Mouse (Mus musculus) B cell, adult 2 months (primary cell): Measurements from ENCODE around the gene Vldlr.

Experiments
- DNase-seq, 2 experiments: peaks; one replicate each; pipeline ENCODE4 v3.0.0; 2022

Vldlr gene

DNA sequence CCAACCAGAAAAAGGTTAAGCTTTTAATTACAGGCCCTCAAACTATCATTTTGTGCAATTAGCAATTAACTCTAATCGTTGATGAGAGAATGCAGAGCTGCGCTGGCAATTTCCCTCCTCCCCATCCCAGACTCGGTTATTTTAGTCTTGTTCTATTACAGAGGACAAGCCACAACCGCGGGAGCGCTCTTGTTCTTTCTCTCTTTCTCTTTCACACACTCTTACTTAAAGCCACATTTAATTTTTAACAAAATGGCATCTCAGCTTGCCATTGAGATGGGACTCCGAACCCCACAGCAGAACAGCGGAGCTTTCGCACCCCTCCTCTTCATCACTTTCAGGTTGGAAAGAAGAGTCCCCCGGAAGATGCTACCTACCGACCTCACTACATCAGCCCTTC is at the start of gene Vldlr:
Gene Vldlr, plus strand, starts transcription at position 167 of the 400 bp plus-strand sequence.
- no peak for DNase-seq

GRCm38 (mm10) chr19:27167601-27168319 is 48.5 kb upstream of the Vldlr start:
- no peak for DNase-seq

GRCm38 (mm10) chr19:27173836-27174235 is 42.4 kb upstream of the Vldlr start:
- DNase-seq: no peak

DNA sequence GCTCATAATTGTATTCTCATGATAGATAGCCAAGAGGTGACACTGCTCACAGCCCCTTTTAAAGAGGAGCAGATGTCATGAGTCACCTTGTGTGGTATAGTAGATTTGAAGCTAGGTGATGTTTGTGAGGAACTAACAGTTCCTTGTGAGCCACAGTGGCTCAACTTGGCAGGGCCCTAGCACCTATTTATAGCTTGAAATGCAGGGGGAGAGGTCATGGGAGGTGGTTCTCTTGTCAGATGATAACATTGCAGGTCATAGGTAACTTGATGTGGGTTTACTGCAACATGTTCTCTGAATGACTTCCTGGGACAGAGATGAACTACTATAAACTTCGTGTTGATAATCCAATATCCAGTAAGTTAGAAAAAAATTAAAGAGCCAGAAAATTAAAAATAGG is 40.7 kb upstream of the Vldlr start:
- DNase-seq: no peak

DNA sequence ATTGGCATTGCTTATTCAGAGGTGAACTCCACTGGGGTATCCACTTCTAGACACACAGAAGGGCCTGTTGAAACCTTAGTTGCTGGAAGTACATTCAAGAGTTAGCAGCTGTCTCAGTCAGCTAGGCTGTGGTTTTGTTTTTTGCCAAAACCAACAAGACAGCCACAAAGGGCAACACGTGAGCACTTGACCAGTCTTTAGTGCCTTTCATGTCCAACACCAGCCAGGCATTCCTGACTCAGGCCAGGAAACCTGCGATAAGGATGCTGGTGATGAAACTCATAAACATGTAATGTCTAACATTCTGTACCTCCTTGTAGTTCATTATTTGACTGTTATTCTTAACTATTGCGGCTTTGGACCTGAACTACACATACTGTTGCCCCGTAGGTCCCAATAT is 39.7 kb upstream of the Vldlr start:
- DNase-seq: no peak

DNA sequence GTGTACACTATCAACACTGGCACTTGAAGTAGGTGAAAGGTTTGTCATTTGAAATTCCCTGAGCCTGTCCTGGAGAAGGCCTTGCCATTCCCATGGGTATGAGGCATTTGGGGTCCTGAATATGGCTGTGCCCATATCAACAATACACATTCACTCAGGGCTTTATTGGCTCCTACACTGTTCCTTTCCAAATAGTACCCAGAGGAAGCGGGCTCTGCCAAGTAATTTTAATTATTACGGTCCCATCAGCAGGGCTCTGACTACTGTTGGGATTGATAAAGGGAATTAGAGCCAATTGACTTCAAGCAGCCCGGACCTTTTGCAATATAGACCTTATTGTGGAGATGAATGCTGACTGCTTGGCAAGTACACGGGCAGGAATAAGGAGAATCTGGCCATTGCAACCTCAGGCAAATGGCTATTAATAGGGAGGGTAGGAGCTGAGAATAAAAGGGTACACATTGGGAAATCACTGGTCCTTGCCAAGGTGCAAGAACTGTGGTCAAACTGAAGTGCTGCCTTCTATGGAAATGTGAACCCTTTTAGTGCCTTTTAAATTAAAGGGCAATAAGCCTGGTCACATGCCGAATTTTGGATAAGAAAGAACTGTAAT is 38.0 kb upstream of the Vldlr start:
- DNase-seq: no peak

DNA sequence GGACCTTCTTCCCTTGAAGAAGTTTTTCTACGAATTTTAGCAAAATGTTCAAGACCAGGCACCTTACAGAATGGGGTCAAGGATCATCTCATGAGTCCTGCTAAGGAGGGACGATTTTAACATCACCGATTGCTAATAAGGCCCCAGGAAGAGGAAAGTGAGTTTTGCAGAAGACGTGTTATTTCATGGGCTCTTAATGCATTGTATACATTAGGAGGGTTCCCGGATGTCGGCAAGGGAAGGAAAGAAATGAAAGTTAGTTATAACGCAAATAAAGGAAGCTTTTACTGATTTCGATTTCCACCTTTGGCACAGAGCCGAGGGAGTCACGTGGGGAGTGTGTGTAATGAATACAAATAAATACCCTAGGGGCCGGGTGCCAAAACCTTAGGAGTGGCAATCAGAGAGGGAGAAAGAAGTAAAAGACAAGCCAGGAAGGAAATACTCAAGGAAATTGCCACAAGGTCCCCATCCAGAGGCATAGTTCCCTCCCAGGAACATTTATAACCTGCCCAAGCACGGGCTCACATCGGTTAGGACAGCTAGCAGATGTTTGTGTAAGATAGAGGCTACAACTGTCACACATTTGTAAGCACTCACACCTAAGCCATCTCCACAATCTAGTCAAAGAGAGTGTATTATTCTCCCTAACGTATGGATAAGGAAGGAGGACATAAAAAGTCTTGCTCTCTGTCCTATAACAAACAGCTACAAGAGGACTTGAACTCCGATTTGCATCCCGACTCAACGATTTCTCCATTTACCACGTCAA is 35.7 kb upstream of the Vldlr start:
- no peak for DNase-seq

- no peak for DNase-seq
Observed at GRCm38 (mm10) chr19:27183511-27183910, 32.8 kb upstream of the Vldlr start.

DNA sequence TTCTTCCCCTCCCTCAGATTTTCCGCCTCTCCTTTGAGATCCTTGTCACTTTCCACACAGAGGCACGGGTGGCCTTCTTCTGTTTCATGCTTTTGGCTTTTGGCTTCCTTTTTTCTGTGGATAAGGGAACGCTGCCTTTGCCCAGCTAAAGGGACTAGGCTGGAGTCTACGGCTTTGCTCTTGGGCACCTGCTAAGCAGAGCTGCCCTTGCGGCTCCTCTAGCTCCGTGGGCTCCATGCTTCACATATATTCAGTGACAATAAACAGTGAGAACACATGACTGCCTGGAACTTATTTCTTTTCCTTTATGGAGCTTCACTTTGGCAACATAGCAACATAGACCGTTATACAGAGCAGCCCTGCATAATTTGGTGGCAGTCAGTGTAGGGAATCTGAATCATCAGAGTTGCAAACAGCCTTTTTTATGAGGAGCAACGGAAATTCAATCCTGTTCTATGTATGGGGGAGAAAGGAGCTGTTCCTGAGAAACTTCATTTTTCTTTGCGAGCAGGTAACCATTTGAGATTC is 12.5 kb upstream of the Vldlr start:
- DNase-seq: no peak

- DNase-seq: no peak
Observed at GRCm38 (mm10) chr19:27210991-27211390, 5.3 kb upstream of the Vldlr start.

- DNase-seq: no peak
Observed at GRCm38 (mm10) chr19:27215596-27215995, 688 bp upstream of the Vldlr start.

GRCm38 (mm10) chr19:27216767-27217403 is 601 bp downstream of the Vldlr start:
- DNase-seq: no peak

- no peak for DNase-seq
Observed at GRCm38 (mm10) chr19:27217404-27217940, 1.2 kb downstream of the Vldlr start.

GRCm38 (mm10) chr19:27217941-27218411 is 1.7 kb downstream of the Vldlr start:
- DNase-seq: no peak

GRCm38 (mm10) chr19:27218561-27219262 is 2.4 kb downstream of the Vldlr start:
- DNase-seq: no peak

DNA sequence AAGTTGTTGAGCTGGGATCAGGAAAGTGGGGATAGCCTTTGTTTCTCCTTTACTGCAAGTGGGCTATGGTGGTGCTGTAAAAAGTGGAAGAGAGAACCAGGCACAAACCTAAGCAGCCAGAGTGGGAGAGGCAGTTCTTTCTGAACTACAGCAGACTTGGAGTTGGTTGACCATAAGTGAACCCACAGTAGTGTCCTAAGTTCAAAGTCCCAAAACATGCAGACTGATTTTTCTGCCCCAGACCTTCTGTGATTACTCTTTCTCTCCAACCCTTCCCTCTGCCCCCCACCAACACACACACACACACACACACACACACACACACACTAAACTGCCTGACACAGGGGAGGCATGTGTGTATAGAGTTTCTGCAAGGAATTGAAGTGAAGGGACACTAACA is 3.3 kb downstream of the Vldlr start:
- no peak for DNase-seq

- DNase-seq: no peak
Observed at GRCm38 (mm10) chr19:27223046-27223445, 6.8 kb downstream of the Vldlr start.

GRCm38 (mm10) chr19:27224356-27224755 is 8.1 kb downstream of the Vldlr start:
- DNase-seq: no peak

DNA sequence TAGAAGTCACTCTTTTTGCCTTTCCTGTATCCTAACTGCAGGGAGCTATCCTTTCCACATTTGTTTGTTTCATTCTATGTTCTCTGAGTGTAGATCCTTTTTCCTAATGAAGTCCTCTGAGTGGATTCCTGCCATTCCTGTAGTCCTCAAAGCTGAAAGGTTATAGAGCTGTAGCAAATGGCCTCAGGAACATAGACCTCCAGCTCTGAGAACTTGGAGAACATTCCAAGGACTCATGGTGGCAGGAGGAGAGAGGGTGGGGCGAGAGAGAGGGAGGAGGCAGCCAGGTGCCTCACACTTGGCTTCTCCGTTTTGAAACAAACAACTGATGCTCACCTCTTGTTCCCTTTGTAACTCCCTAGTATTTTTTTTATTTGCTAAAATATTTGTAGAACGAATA is 10.3 kb downstream of the Vldlr start:
- no peak for DNase-seq

GRCm38 (mm10) chr19:27227131-27227530 is 10.8 kb downstream of the Vldlr start:
- no peak for DNase-seq

- DNase-seq: no peak
Observed at GRCm38 (mm10) chr19:27228254-27228653, 12.0 kb downstream of the Vldlr start.

- no peak for DNase-seq
Observed at GRCm38 (mm10) chr19:27233386-27233785, 17.1 kb downstream of the Vldlr start.
